Mouse (Mus musculus) hindbrain, embryonic 12.5 days (tissue): ENCODE results near the gene Fbxl17. TPM values are rescaled to one million over a fixed set of nuclear protein-coding genes. Genes with fewer than 3 reads are reported as not detected.

Experiments used
- ATAC-seq: fragments of 200-750 bp; cut with Nextera tagmentation; 2 replicates; pipeline ENCODE4 v1.8.0; 2017; ENCODE audit warnings: moderate TSS enrichment; ENCODE audit not compliant: low FRiP score
- H3K27ac ChIP-seq: fragments of 300-500 bp; sonication (generic); 2 replicates; pipeline ENCODE4 v1.5.1; 2016; ENCODE audit warnings: mild to moderate bottlenecking
- H3K27me3 ChIP-seq: fragments of 300-500 bp; sonication (generic); 2 replicates; pipeline ENCODE4 v1.6.1; 2016; ENCODE audit warnings: mild to moderate bottlenecking
- H3K36me3 ChIP-seq: fragments of 300-500 bp; sonication (generic); 2 replicates; pipeline ENCODE4 v1.6.1; 2016; ENCODE audit warnings: mild to moderate bottlenecking
- H3K4me1 ChIP-seq: fragments of 300-500 bp; sonication (generic); 2 replicates; pipeline ENCODE4 v1.6.1; 2016
- H3K4me2 ChIP-seq: fragments of 300-500 bp; sonication (generic); replicated peaks from 2 replicates; pipeline ENCODE4 v1.6.1; 2016; ENCODE audit warnings: mild to moderate bottlenecking
- H3K4me3 ChIP-seq: fragments of 300-500 bp; sonication (generic); 2 replicates; pipeline ENCODE4 v1.5.1; 2016; ENCODE audit warnings: mild to moderate bottlenecking
- H3K9ac ChIP-seq: fragments of 300-500 bp; sonication (generic); 2 replicates; pipeline ENCODE4 v1.6.1; 2016; ENCODE audit warnings: mild to moderate bottlenecking, moderate library complexity
- H3K9me3 ChIP-seq: fragments of 300-500 bp; sonication (generic); replicated peaks from 2 replicates; pipeline ENCODE4 v1.6.1; 2016; ENCODE audit warnings: mild to moderate bottlenecking
- WGBS: fragments of 180-500 bp; shearing (Covaris S2); methylation state at CpG from one replicate; pipeline ENCODE4 v1.1.7; 2016; 5-methylcytosine and 5-hydroxymethylcytosine counted together
- polyA plus RNA-seq: library from polyadenylated mRNA; unstranded; fragments of >200 nt; fragmentation: Nextera tagmentation; extraction: Ambion mirVana; gene quantifications from 2 replicates; pipeline ENCODE4 v1.2.1, GENCODE M21; 2016

The Fbxl17 gene
- polyA plus RNA-seq, 1 experiment from 2014 or later: 10.3 TPM

- H3K27me3 ChIP-seq: no peaks in the 10 kb centered on the region
- no peaks in the 10 kb centered on the region for H3K4me1 ChIP-seq
- no peak overlapping the region for H3K4me2 ChIP-seq
- no peak overlapping the region for H3K4me3 ChIP-seq
- no peak overlapping the region for H3K9ac ChIP-seq
- no peaks in the 10 kb centered on the region for H3K9me3 ChIP-seq
- H3K27ac ChIP-seq: no peak overlapping the region
- ATAC-seq: no peak
- WGBS: 79% methylated on average over 4 of the region's 4 CpGs
- no peaks in the 10 kb centered on the region for H3K36me3 ChIP-seq
These were observed 108.9 kb downstream of the Fbxl17 start for GRCm38 (mm10) chr17:63390951-63391350.

GRCm38 (mm10) chr17:63370977-63371376, 128.8 kb downstream of the Fbxl17 start:
- ATAC-seq: no peak
- H3K4me3 ChIP-seq: no peak overlapping the region

GRCm38 (mm10) chr17:63369631-63370310, 130.0 kb downstream of the Fbxl17 start:
- no peak for ATAC-seq
- Histone ChIP-seq H3K9ac (no peak overlapping the region), H3K36me3 (no peaks in the 10 kb centered on the region), H3K4me2 (no peak overlapping the region), H3K4me3 (no peak overlapping the region), H3K27me3 (no peaks in the 10 kb centered on the region), H3K4me1 (peaks cover 6% of the 10 kb centered on the region; the same call in 1 of the 2 replicates), H3K27ac (no peak overlapping the region), H3K9me3 (no peaks in the 10 kb centered on the region)
- 63% methylated on average over 8 of the region's 8 CpGs for WGBS

More at GRCm38 (mm10) chr17:63370977-63371376, 128.8 kb downstream of the Fbxl17 start:
- 73% methylated on average over 3 of the region's 3 CpGs for WGBS
- H3K9ac ChIP-seq: no peak overlapping the region
- H3K4me1 ChIP-seq: peaks cover 5% of the 10 kb centered on the region; the same call in 1 of the 2 replicates
- no peak overlapping the region for H3K27ac ChIP-seq
- H3K9me3 ChIP-seq: no peaks in the 10 kb centered on the region
- H3K4me2 ChIP-seq: no peak overlapping the region
- no peaks in the 10 kb centered on the region for H3K27me3 ChIP-seq
- H3K36me3 ChIP-seq: peaks cover 5% of the 10 kb centered on the region; the same call in 1 of the 2 replicates

GRCm38 (mm10) chr17:63367476-63367875, 132.3 kb downstream of the Fbxl17 start:
- Histone ChIP-seq H3K4me1 (peaks cover 6% of the 10 kb centered on the region; the same call in 1 of the 2 replicates), H3K27ac (no peak overlapping the region), H3K9ac (no peak overlapping the region), H3K36me3 (no peaks in the 10 kb centered on the region), H3K27me3 (no peaks in the 10 kb centered on the region), H3K4me2 (no peak overlapping the region), H3K4me3 (no peak overlapping the region), H3K9me3 (no peaks in the 10 kb centered on the region)
- WGBS: 82% methylated on average over 6 of the region's 6 CpGs
- no peak for ATAC-seq

- peaks cover 6% of the 10 kb centered on the region; the same call in 1 of the 2 replicates for H3K4me1 ChIP-seq
These were observed 133.8 kb downstream of the Fbxl17 start for GRCm38 (mm10) chr17:63366045-63366444.

GRCm38 (mm10) chr17:63364605-63365004, 135.2 kb downstream of the Fbxl17 start:
- Histone ChIP-seq H3K4me3 (no peak overlapping the region), H3K9ac (no peak overlapping the region), H3K9me3 (no peaks in the 10 kb centered on the region), H3K27ac (no peak overlapping the region), H3K27me3 (no peaks in the 10 kb centered on the region), H3K4me2 (no peak overlapping the region), H3K4me1 (peaks cover 6% of the 10 kb centered on the region; the same call in 1 of the 2 replicates), H3K36me3 (no peaks in the 10 kb centered on the region)
- WGBS: 93% methylated on average over 7 of the region's 7 CpGs
- ATAC-seq: no peak

More at GRCm38 (mm10) chr17:63366045-63366444, 133.8 kb downstream of the Fbxl17 start:
- WGBS: 55% methylated on average over 11 of the region's 11 CpGs
- no peak overlapping the region for H3K4me2 ChIP-seq
- H3K27me3 ChIP-seq: no peaks in the 10 kb centered on the region
- no peaks in the 10 kb centered on the region for H3K9me3 ChIP-seq
- H3K4me3 ChIP-seq: no peak overlapping the region
- H3K36me3 ChIP-seq: no peaks in the 10 kb centered on the region
- no peak overlapping the region for H3K9ac ChIP-seq
- ATAC-seq: no peak
- no peak overlapping the region for H3K27ac ChIP-seq

GRCm38 (mm10) chr17:63362196-63362595, 137.6 kb downstream of the Fbxl17 start:
- peaks cover 6% of the 10 kb centered on the region; the same call in 1 of the 2 replicates for H3K4me1 ChIP-seq
- H3K9me3 ChIP-seq: no peaks in the 10 kb centered on the region
- H3K27me3 ChIP-seq: no peaks in the 10 kb centered on the region
- no peak overlapping the region for H3K4me3 ChIP-seq
- WGBS: 80% methylated on average over 3 of the region's 3 CpGs
- no peak overlapping the region for H3K9ac ChIP-seq
- no peaks in the 10 kb centered on the region for H3K36me3 ChIP-seq
- no peak overlapping the region for H3K27ac ChIP-seq
- H3K4me2 ChIP-seq: no peak overlapping the region
- no peak for ATAC-seq

GRCm38 (mm10) chr17:63361679-63362078, 138.1 kb downstream of the Fbxl17 start:
- no peak for ATAC-seq
- Histone ChIP-seq H3K27me3 (no peaks in the 10 kb centered on the region), H3K9me3 (no peaks in the 10 kb centered on the region), H3K4me2 (no peak overlapping the region), H3K9ac (no peak overlapping the region), H3K4me1 (peaks cover 3% of the 10 kb centered on the region; the same call in 1 of the 2 replicates), H3K36me3 (no peaks in the 10 kb centered on the region), H3K27ac (no peak overlapping the region), H3K4me3 (no peak overlapping the region)
- WGBS: 93% methylated on average over 9 of the region's 9 CpGs

- Histone ChIP-seq H3K9ac (no peak overlapping the region), H3K9me3 (no peaks in the 10 kb centered on the region), H3K4me2 (no peak overlapping the region), H3K27me3 (no peaks in the 10 kb centered on the region), H3K27ac (no peak overlapping the region), H3K36me3 (no peaks in the 10 kb centered on the region), H3K4me1 (no peaks in the 10 kb centered on the region), H3K4me3 (no peak overlapping the region)
- no peak for ATAC-seq
- 70% methylated on average over 1 of the region's 1 CpGs for WGBS
These were observed 141.0 kb downstream of the Fbxl17 start for GRCm38 (mm10) chr17:63358837-63359236.

GRCm38 (mm10) chr17:63356202-63356601, 143.6 kb downstream of the Fbxl17 start:
- Histone ChIP-seq H3K4me1 (no peaks in the 10 kb centered on the region), H3K36me3 (no peaks in the 10 kb centered on the region), H3K27ac (no peak overlapping the region), H3K4me3 (no peak overlapping the region), H3K9ac (no peak overlapping the region), H3K9me3 (no peaks in the 10 kb centered on the region), H3K27me3 (no peaks in the 10 kb centered on the region), H3K4me2 (no peak overlapping the region)
- 89% methylated on average over 3 of the region's 3 CpGs for WGBS
- no peak for ATAC-seq

GRCm38 (mm10) chr17:63352634-63353195, 147.1 kb downstream of the Fbxl17 start:
- Histone ChIP-seq H3K4me3 (no peak overlapping the region), H3K9ac (no peak overlapping the region), H3K36me3 (no peaks in the 10 kb centered on the region), H3K9me3 (no peaks in the 10 kb centered on the region), H3K4me2 (no peak overlapping the region), H3K27ac (no peak overlapping the region), H3K4me1 (no peaks in the 10 kb centered on the region), H3K27me3 (no peaks in the 10 kb centered on the region)
- ATAC-seq: no peak
- WGBS: 91% methylated on average over 6 of the region's 6 CpGs

GRCm38 (mm10) chr17:63351682-63352081, 148.1 kb downstream of the Fbxl17 start:
- Histone ChIP-seq H3K27ac (no peak overlapping the region), H3K9ac (no peak overlapping the region), H3K9me3 (no peaks in the 10 kb centered on the region), H3K36me3 (0 out of 2 replicates have a peak, but pooled peaks cover 8% of the 10 kb centered on the region), H3K4me1 (no peaks in the 10 kb centered on the region), H3K4me3 (no peak overlapping the region), H3K27me3 (no peaks in the 10 kb centered on the region), H3K4me2 (no peak overlapping the region)
- no peak for ATAC-seq
- WGBS: 58% methylated on average over 2 of the region's 2 CpGs
